Mouse (Mus musculus) frontal cortex, postnatal 25 days (tissue): ENCODE measurements around the gene Eif4ebp2.
"Not testable (repeated sequence)": the region's sequence is repeated elsewhere in the genome, so short reads cannot be mapped to it uniquely, and the experiment has no call there.

Source experiments
- DNase-seq, 2 experiments: peaks; one replicate each; pipeline ENCODE4 v3.0.0; 2022; ENCODE audit warnings: low spot score in 2 of 2

The Eif4ebp2 gene

GRCm38 (mm10) chr10:61465009-61465408, 12.5 kb upstream of the Eif4ebp2 start:
- DNase-seq = no peak

- DNase-seq = no peak
Observed at GRCm38 (mm10) chr10:61457182-61457581, 4.7 kb upstream of the Eif4ebp2 start.

- DNase-seq = not testable (repeated sequence)
Observed at GRCm38 (mm10) chr10:61453171-61453570, 710 bp upstream of the Eif4ebp2 start.

GRCm38 (mm10) chr10:61451931-61452617, 387 bp downstream of the Eif4ebp2 start:
- DNase-seq = peak; percentile 20 to 27

GRCm38 (mm10) chr10:61451463-61451930, 964 bp downstream of the Eif4ebp2 start:
- DNase-seq = no peak

GRCm38 (mm10) chr10:61448834-61449233, 3.6 kb downstream of the Eif4ebp2 start:
- no peak for DNase-seq

GRCm38 (mm10) chr10:61447581-61448353, 4.7 kb downstream of the Eif4ebp2 start:
- no peak for DNase-seq

GRCm38 (mm10) chr10:61445016-61445415, 7.4 kb downstream of the Eif4ebp2 start:
- DNase-seq = no peak

GRCm38 (mm10) chr10:61443876-61444275, 8.6 kb downstream of the Eif4ebp2 start:
- no peak for DNase-seq

GRCm38 (mm10) chr10:61443456-61443855, 9.0 kb downstream of the Eif4ebp2 start:
- DNase-seq = no peak

- no peak for DNase-seq
Observed at GRCm38 (mm10) chr10:61440202-61440800, 12.2 kb downstream of the Eif4ebp2 start.

- DNase-seq = peak; percentile 23 to 56
Observed at GRCm38 (mm10) chr10:61431375-61431774, 21.1 kb downstream of the Eif4ebp2 start.

GRCm38 (mm10) chr10:61429043-61429442, 23.4 kb downstream of the Eif4ebp2 start:
- no peak for DNase-seq

GRCm38 (mm10) chr10:61428416-61428815, 24.0 kb downstream of the Eif4ebp2 start:
- DNase-seq = no peak

GRCm38 (mm10) chr10:61427951-61428350, 24.5 kb downstream of the Eif4ebp2 start:
- no peak for DNase-seq

GRCm38 (mm10) chr10:61426251-61426757, 26.2 kb downstream of the Eif4ebp2 start:
- DNase-seq = no peak

GRCm38 (mm10) chr10:61425047-61425446, 27.4 kb downstream of the Eif4ebp2 start:
- no peak for DNase-seq

- DNase-seq = no peak
Observed at GRCm38 (mm10) chr10:61424500-61424899, 28.0 kb downstream of the Eif4ebp2 start.

- no peak for DNase-seq
Observed at GRCm38 (mm10) chr10:61423289-61423688, 29.2 kb downstream of the Eif4ebp2 start.

- DNase-seq = no peak
Observed at GRCm38 (mm10) chr10:61422861-61423260, 29.6 kb downstream of the Eif4ebp2 start.

GRCm38 (mm10) chr10:61420011-61420410, 32.5 kb downstream of the Eif4ebp2 start:
- DNase-seq = no peak

GRCm38 (mm10) chr10:61419146-61419545, 33.3 kb downstream of the Eif4ebp2 start:
- no peak for DNase-seq
